Mouse (Mus musculus) forebrain, postnatal 0 days (tissue): Measurements from ENCODE around the gene Adamts17. TPM values are rescaled to one million over a fixed set of nuclear protein-coding genes. Genes with fewer than 3 reads are reported as not detected.

Experiments
- ATAC-seq: fragments of 200-750 bp; cut with Nextera tagmentation; 2 replicates; pipeline ENCODE4 v1.8.0; 2017; ENCODE audit warnings: mild to moderate bottlenecking, moderate library complexity
- DNase-seq: peaks from one replicate; pipeline ENCODE4 v3.0.0-alpha.2; 2015
- H3K27ac ChIP-seq: fragments of 300-500 bp; sonication (generic); 2 replicates; pipeline ENCODE4 v1.5.1; 2014; ENCODE audit warnings: low read depth, mild to moderate bottlenecking, antibody characterized with exemption, low read length, moderate library complexity, mixed read lengths
- H3K27me3 ChIP-seq: fragments of 300-500 bp; sonication (generic); 2 replicates; pipeline ENCODE4 v1.6.1; 2014; ENCODE audit warnings: mild to moderate bottlenecking, low read length, mixed read lengths; ENCODE audit not compliant: insufficient read depth
- H3K36me3 ChIP-seq: fragments of 300-500 bp; sonication (generic); 2 replicates; pipeline ENCODE4 v1.6.1; 2014; ENCODE audit warnings: mild to moderate bottlenecking, moderate library complexity; ENCODE audit not compliant: insufficient read depth
- H3K4me1 ChIP-seq: fragments of 300-500 bp; sonication (generic); 2 replicates; pipeline ENCODE4 v1.6.1; 2014; ENCODE audit warnings: antibody characterized with exemption; ENCODE audit not compliant: insufficient read depth
- H3K4me2 ChIP-seq: fragments of 300-500 bp; sonication (generic); 2 replicates; pipeline ENCODE4 v1.6.1; 2014; ENCODE audit warnings: low read depth, mild to moderate bottlenecking, moderate library complexity
- H3K4me3 ChIP-seq: fragments of 300-500 bp; sonication (generic); 2 replicates; pipeline ENCODE4 v1.5.1; 2014; ENCODE audit warnings: low read depth, low read length, mixed read lengths
- H3K9ac ChIP-seq: fragments of 300-500 bp; sonication (generic); 2 replicates; pipeline ENCODE4 v1.6.1; 2014; ENCODE audit warnings: mild to moderate bottlenecking
- H3K9me3 ChIP-seq: fragments of 300-500 bp; sonication (generic); 2 replicates; pipeline ENCODE4 v1.6.1; 2016; ENCODE audit warnings: low read length
- CTCF ChIP-seq: sonication (generic); IDR thresholded peaks from 2 replicates; pipeline ENCODE4 v1.5.1; 2016; ENCODE audit warnings: antibody characterized with exemption, control low read depth, low read depth
- WGBS: fragments of 180-500 bp; shearing (Covaris S2); extraction: QIAGEN DNeasy Blood & Tissue Kit; methylation state at CpG from one replicate; pipeline ENCODE4 v1.1.7; 2014; 5-methylcytosine and 5-hydroxymethylcytosine counted together
- polyA plus RNA-seq: library from polyadenylated mRNA; unstranded; fragments of >200 nt; fragmentation: Nextera tagmentation; extraction: Ambion mirVana; gene quantifications from 2 replicates; pipeline ENCODE4 v1.2.1, GENCODE M21; 2015
- total RNA-seq: library from RNA; depleted of rRNA; stranded (reverse); fragments of >200 nt; gene quantifications from 2 replicates; pipeline ENCODE4 v1.2.3, GENCODE M21; 2014

The Adamts17 gene
- total and polyA plus RNA-seq, 2 experiments from 2014 or later: 4.1 to 12.6 TPM

GRCm38 (mm10) chr7:66891431-66891830 lies 51.9 kb downstream of the Adamts17 start:
- Histone ChIP-seq H3K27ac (no peak overlapping the region), H3K4me3 (no peak overlapping the region), H3K4me1 (no peaks in the 10 kb centered on the region), H3K4me2 (no peak overlapping the region), H3K27me3 (no peaks in the 10 kb centered on the region), H3K9me3 (no peaks in the 10 kb centered on the region), H3K36me3 (no peaks in the 10 kb centered on the region), H3K9ac (no peak overlapping the region)
- TF ChIP-seq CTCF: no peak
- no peak for ATAC-seq
- 77% methylated on average over 2 of the region's 2 CpGs for WGBS
- DNase-seq: no peak

- DNase-seq: no peak
- ATAC-seq: no peak
Measured at GRCm38 (mm10) chr7:66892096-66892495, 52.6 kb downstream of the Adamts17 start.

GRCm38 (mm10) chr7:66902376-66902775 lies 62.8 kb downstream of the Adamts17 start:
- no peak for TF ChIP-seq CTCF

More at GRCm38 (mm10) chr7:66892096-66892495, 52.6 kb downstream of the Adamts17 start:
- Histone ChIP-seq H3K9ac (no peak overlapping the region), H3K9me3 (no peaks in the 10 kb centered on the region), H3K4me2 (no peak overlapping the region), H3K36me3 (no peaks in the 10 kb centered on the region), H3K27ac (no peak overlapping the region), H3K4me3 (no peak overlapping the region), H3K27me3 (no peaks in the 10 kb centered on the region), H3K4me1 (no peaks in the 10 kb centered on the region)
- no peak for TF ChIP-seq CTCF
- 92% methylated on average over 4 of the region's 4 CpGs for WGBS

GRCm38 (mm10) chr7:66903014-66903413 lies 63.5 kb downstream of the Adamts17 start:
- WGBS: 53% methylated on average over 5 of the region's 5 CpGs
- no peak overlapping the region for H3K4me2 ChIP-seq
- DNase-seq: no peak
- H3K9me3 ChIP-seq: no peaks in the 10 kb centered on the region; the same call in 1 of the 2 replicates
- no peaks in the 10 kb centered on the region for H3K27me3 ChIP-seq
- no peak for TF ChIP-seq CTCF
- no peak overlapping the region for H3K9ac ChIP-seq
- no peaks in the 10 kb centered on the region for H3K36me3 ChIP-seq
- no peaks in the 10 kb centered on the region for H3K4me1 ChIP-seq
- H3K4me3 ChIP-seq: no peak overlapping the region
- ATAC-seq: no peak
- H3K27ac ChIP-seq: no peak overlapping the region

More at GRCm38 (mm10) chr7:66902376-66902775, 62.8 kb downstream of the Adamts17 start:
- H3K36me3 ChIP-seq: no peaks in the 10 kb centered on the region
- no peak overlapping the region for H3K4me2 ChIP-seq
- H3K27me3 ChIP-seq: no peaks in the 10 kb centered on the region
- 76% methylated on average over 7 of the region's 7 CpGs for WGBS
- H3K4me3 ChIP-seq: no peak overlapping the region
- no peaks in the 10 kb centered on the region for H3K4me1 ChIP-seq
- no peak overlapping the region for H3K9ac ChIP-seq
- no peak overlapping the region for H3K27ac ChIP-seq
- ATAC-seq (no peak), DNase-seq (no peak)
- H3K9me3 ChIP-seq: no peaks in the 10 kb centered on the region; the same call in 1 of the 2 replicates

- no peak for TF ChIP-seq CTCF
- H3K9ac ChIP-seq: no peak overlapping the region
- DNase-seq: no peak
- no peak overlapping the region for H3K27ac ChIP-seq
- no peak for ATAC-seq
- no peaks in the 10 kb centered on the region for H3K9me3 ChIP-seq
- no peak overlapping the region for H3K4me3 ChIP-seq
- H3K27me3 ChIP-seq: no peaks in the 10 kb centered on the region
- no peaks in the 10 kb centered on the region for H3K36me3 ChIP-seq
- WGBS: 78% methylated on average over 4 of the region's 4 CpGs
- no peaks in the 10 kb centered on the region for H3K4me1 ChIP-seq
- H3K4me2 ChIP-seq: no peak overlapping the region
Measured at GRCm38 (mm10) chr7:66905941-66906340, 66.4 kb downstream of the Adamts17 start.

- H3K36me3 ChIP-seq: no peaks in the 10 kb centered on the region
- H3K27ac ChIP-seq: no peak overlapping the region
- no peak overlapping the region for H3K9ac ChIP-seq
- ATAC-seq (peak; percentile 34; the same call in 1 of the 2 replicates), DNase-seq (peak; percentile 8)
- no peak for TF ChIP-seq CTCF
- H3K27me3 ChIP-seq: no peaks in the 10 kb centered on the region
- 41% methylated on average over 5 of the region's 5 CpGs for WGBS
- no peak overlapping the region for H3K4me3 ChIP-seq
- no peak overlapping the region for H3K4me2 ChIP-seq
- no peaks in the 10 kb centered on the region for H3K9me3 ChIP-seq
- H3K4me1 ChIP-seq: no peaks in the 10 kb centered on the region
Measured at GRCm38 (mm10) chr7:66912866-66913265, 73.3 kb downstream of the Adamts17 start.

- Histone ChIP-seq H3K9ac (no peak overlapping the region), H3K9me3 (no peaks in the 10 kb centered on the region), H3K27me3 (no peaks in the 10 kb centered on the region), H3K4me2 (no peak overlapping the region), H3K27ac (no peak overlapping the region), H3K36me3 (no peaks in the 10 kb centered on the region), H3K4me3 (no peak overlapping the region), H3K4me1 (no peaks in the 10 kb centered on the region)
- no peak for DNase-seq
- TF ChIP-seq CTCF: no peak
- no peak for ATAC-seq
- WGBS: 97% methylated on average over 3 of the region's 3 CpGs
Measured at GRCm38 (mm10) chr7:66923595-66923994, 84.1 kb downstream of the Adamts17 start.
